Mouse (Mus musculus): Measurements from ENCODE around the gene Slc2a13. TPM values are rescaled to one million over a fixed set of nuclear protein-coding genes. Genes with fewer than 3 reads are reported as not detected.

Gene Slc2a13
- polyA plus RNA-seq, 1 experiment from 2014 or later, result 2.7 TPM

DNA sequence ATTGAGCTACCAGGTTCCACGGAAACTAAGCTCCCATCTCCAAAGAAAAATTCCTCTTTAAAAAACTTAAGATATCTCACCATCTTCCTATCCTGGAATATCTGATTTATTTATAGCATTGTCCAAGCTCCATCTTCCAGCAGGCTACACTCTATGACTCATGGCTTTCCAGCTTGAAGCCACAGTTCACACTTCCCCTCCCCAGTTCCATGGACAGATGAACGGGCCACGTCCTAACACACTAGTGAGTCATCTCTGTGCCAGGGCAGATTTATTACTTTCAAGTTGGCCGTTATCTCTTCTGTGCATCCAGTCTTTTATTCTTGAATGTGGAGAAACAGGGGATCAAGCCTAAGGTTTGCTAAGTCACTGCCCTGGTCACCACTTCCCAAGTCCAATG, 78.0 kb downstream of the Slc2a13 start:
- ATAC-seq (ENCODE audit: insufficient number of reproducible peaks, insufficient read depth, low FRiP score, low TSS enrichment), result no peak
- Histone ChIP-seq H3K4me3 (no peak overlapping the region), H3K27me3 (no peaks in the 10 kb centered on the region), H3K4me2 (replicated peaks) (no peak overlapping the region), H3K9ac (no peak overlapping the region), H3K27ac (no peak overlapping the region), H3K36me3 (no peaks in the 10 kb centered on the region), H3K4me1 (no peaks in the 10 kb centered on the region), H3K9me3 (no peaks in the 10 kb centered on the region)
- WGBS, result 91% methylated on average over 4 of the region's 4 CpGs

DNA sequence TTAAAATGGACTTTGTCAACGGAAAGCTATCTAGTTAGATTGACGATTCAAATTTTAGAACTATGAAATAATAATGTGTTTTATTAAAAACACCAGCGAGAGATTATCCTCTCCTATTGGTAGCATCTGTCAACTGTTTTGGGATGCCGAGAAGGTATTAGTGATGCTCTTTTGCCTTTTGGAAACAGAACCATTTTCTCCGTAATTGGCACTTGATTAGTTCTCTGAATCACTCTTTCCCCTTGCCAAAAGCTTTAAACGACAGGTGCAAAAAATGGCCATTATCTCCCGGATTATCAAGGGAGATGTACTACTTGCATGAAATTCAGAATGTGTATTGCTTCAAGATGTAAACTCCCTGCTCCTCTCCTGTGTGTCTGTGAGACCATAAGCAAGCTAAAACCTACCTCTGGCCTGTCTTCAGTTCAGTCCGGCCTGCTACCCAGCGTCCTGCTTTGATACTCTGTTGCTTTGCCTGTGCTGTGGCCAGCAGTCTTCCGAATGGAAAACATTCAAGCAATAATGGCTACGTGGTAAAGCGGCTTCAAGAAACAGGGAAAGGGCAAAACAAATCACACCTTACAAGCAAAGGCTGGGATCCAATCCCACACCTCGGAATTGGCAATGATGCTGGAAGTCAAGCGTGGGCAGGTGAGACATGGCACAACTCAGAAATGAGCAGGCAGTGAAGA, 93.0 kb downstream of the Slc2a13 start:
- 87% methylated on average over 14 of the region's 14 CpGs for WGBS

GRCm38 (mm10) chr15:91477766-91478165, 95.3 kb downstream of the Slc2a13 start:
- no peak for ATAC-seq (ENCODE audit: insufficient number of reproducible peaks, insufficient read depth, low FRiP score, low TSS enrichment)
- Histone ChIP-seq H3K4me3 (no peak overlapping the region), H3K4me1 (no peaks in the 10 kb centered on the region), H3K4me2 (replicated peaks) (no peak overlapping the region), H3K27ac (no peak overlapping the region), H3K36me3 (no peaks in the 10 kb centered on the region), H3K9ac (no peak overlapping the region), H3K27me3 (no peaks in the 10 kb centered on the region), H3K9me3 (peaks cover 3% of the 10 kb centered on the region; the same call in 1 of the 2 replicates)
- 36% methylated on average over 5 of the region's 5 CpGs for WGBS

More for the DNA sequence above, 93.0 kb downstream of the Slc2a13 start:
- Histone ChIP-seq H3K9me3 (no peaks in the 10 kb centered on the region), H3K27me3 (no peaks in the 10 kb centered on the region), H3K36me3 (no peaks in the 10 kb centered on the region), H3K4me2 (replicated peaks) (no peak overlapping the region), H3K9ac (no peak overlapping the region), H3K4me1 (no peaks in the 10 kb centered on the region), H3K27ac (no peak overlapping the region), H3K4me3 (no peak overlapping the region)
- ATAC-seq (ENCODE audit: insufficient number of reproducible peaks, insufficient read depth, low FRiP score, low TSS enrichment), result no peak

DNA sequence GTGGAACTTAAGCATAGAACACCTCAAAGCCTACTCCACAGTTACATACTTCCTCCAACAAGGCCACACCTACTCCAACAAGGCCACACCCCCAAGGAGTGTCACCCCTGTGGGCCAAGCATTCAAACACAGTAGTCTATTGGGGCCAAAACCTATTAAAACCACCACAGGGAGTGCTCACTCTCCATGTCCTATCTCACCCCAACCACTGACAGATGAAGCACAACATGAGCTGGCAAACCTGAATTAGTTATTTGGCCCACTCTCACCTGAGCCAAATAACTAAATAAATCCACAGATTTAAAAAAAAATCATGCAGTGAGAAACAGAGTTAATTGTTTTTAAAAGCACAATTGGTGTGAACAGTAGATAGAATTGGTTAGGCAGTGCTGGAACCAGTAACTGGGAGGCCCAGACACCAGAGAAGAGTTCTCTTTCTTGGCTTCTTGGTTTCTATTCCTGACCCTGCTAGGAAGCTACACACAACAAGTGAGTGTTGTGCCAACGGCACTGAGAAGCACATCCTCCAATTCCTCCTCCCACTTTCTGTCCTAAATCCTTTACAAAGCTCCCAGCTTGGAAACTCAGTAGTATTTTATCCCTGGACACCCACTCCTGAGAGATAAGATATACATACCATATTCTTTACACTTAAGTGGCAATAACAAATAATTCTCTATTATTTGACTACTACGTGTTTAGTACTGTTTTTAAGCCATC, 99.2 kb downstream of the Slc2a13 start:
- H3K27me3 ChIP-seq, result no peaks in the 10 kb centered on the region
- no peak for ATAC-seq (ENCODE audit: insufficient number of reproducible peaks, insufficient read depth, low FRiP score, low TSS enrichment)
- peaks cover 7% of the 10 kb centered on the region; the same call in 1 of the 2 replicates for H3K9me3 ChIP-seq
- H3K4me1 ChIP-seq, result no peaks in the 10 kb centered on the region
- H3K27ac ChIP-seq, result no peak overlapping the region
- H3K36me3 ChIP-seq, result no peaks in the 10 kb centered on the region
- no peak overlapping the region for H3K4me3 ChIP-seq
- 88% methylated on average over 2 of the region's 2 CpGs for WGBS
- H3K9ac ChIP-seq, result no peak overlapping the region
- H3K4me2 ChIP-seq (replicated peaks), result no peak overlapping the region

DNA sequence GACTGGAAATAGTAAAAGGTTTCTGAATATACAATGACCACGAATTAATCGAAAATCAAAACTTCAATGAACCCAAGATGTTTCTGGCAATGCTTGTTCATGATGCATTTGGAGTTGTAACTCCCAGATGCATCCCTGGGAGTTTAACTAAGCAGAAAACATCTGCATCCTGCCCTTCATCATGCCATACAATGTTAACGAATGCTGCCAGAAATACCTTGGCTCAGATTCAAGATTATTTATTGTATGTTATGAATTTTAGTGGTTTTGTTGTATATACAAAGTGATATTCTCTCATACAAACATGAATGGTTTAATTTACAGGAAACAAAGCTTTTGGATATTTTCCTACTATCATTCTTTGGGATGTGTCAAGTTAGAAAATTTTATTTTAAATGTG, 107.7 kb downstream of the Slc2a13 start:
- H3K27me3 ChIP-seq, result no peaks in the 10 kb centered on the region
- no peaks in the 10 kb centered on the region for H3K9me3 ChIP-seq
- H3K36me3 ChIP-seq, result no peaks in the 10 kb centered on the region
- no peak overlapping the region for H3K4me3 ChIP-seq
- no peak overlapping the region for H3K9ac ChIP-seq
- H3K27ac ChIP-seq, result no peak overlapping the region
- ATAC-seq (ENCODE audit: insufficient number of reproducible peaks, insufficient read depth, low FRiP score, low TSS enrichment), result no peak
- WGBS, result 88% methylated on average over 3 of the region's 3 CpGs
- no peak overlapping the region for H3K4me2 ChIP-seq (replicated peaks)
- H3K4me1 ChIP-seq, result no peaks in the 10 kb centered on the region

GRCm38 (mm10) chr15:91463857-91464435, 109.1 kb downstream of the Slc2a13 start:
- Histone ChIP-seq H3K27me3 (no peaks in the 10 kb centered on the region), H3K4me2 (replicated peaks) (no peak overlapping the region), H3K9me3 (no peaks in the 10 kb centered on the region), H3K36me3 (no peaks in the 10 kb centered on the region), H3K4me1 (no peaks in the 10 kb centered on the region), H3K4me3 (no peak overlapping the region), H3K9ac (no peak overlapping the region), H3K27ac (no peak overlapping the region)
- 87% methylated on average over 10 of the region's 10 CpGs for WGBS
- no peak for ATAC-seq (ENCODE audit: insufficient number of reproducible peaks, insufficient read depth, low FRiP score, low TSS enrichment)

- Histone ChIP-seq H3K27me3 (no peaks in the 10 kb centered on the region), H3K4me2 (replicated peaks) (no peak overlapping the region), H3K27ac (no peak overlapping the region), H3K36me3 (no peaks in the 10 kb centered on the region), H3K9ac (no peak overlapping the region), H3K9me3 (no peaks in the 10 kb centered on the region), H3K4me1 (no peaks in the 10 kb centered on the region), H3K4me3 (no peak overlapping the region)
- no peak for ATAC-seq (ENCODE audit: insufficient number of reproducible peaks, insufficient read depth, low FRiP score, low TSS enrichment)
- 79% methylated on average over 16 of the region's 16 CpGs for WGBS
These were observed 109.9 kb downstream of the Slc2a13 start for GRCm38 (mm10) chr15:91463026-91463661.

- ATAC-seq (ENCODE audit: insufficient number of reproducible peaks, insufficient read depth, low FRiP score, low TSS enrichment), result no peak
- WGBS, result 62% methylated on average over 2 of the region's 2 CpGs
- no peak overlapping the region for H3K27ac ChIP-seq
- no peaks in the 10 kb centered on the region for H3K36me3 ChIP-seq
- H3K9ac ChIP-seq, result no peak overlapping the region
- no peak overlapping the region for H3K4me2 ChIP-seq (replicated peaks)
- H3K4me1 ChIP-seq, result no peaks in the 10 kb centered on the region
- H3K9me3 ChIP-seq, result no peaks in the 10 kb centered on the region
- H3K27me3 ChIP-seq, result no peaks in the 10 kb centered on the region
- no peak overlapping the region for H3K4me3 ChIP-seq
These were observed 111.1 kb downstream of the Slc2a13 start for GRCm38 (mm10) chr15:91461940-91462339.

GRCm38 (mm10) chr15:91457202-91457601, 115.9 kb downstream of the Slc2a13 start:
- no peak overlapping the region for H3K9ac ChIP-seq
- no peak overlapping the region for H3K27ac ChIP-seq
- H3K27me3 ChIP-seq, result no peaks in the 10 kb centered on the region
- no peaks in the 10 kb centered on the region for H3K4me1 ChIP-seq
- no peak overlapping the region for H3K4me2 ChIP-seq (replicated peaks)
- ATAC-seq (ENCODE audit: insufficient number of reproducible peaks, insufficient read depth, low FRiP score, low TSS enrichment), result no peak
- H3K36me3 ChIP-seq, result no peaks in the 10 kb centered on the region
- H3K9me3 ChIP-seq, result no peaks in the 10 kb centered on the region
- 74% methylated on average over 2 of the region's 2 CpGs for WGBS
- no peak overlapping the region for H3K4me3 ChIP-seq

- Histone ChIP-seq H3K36me3 (no peaks in the 10 kb centered on the region), H3K4me3 (no peak overlapping the region), H3K4me1 (no peaks in the 10 kb centered on the region), H3K27ac (no peak overlapping the region), H3K9me3 (no peaks in the 10 kb centered on the region), H3K9ac (no peak overlapping the region), H3K4me2 (replicated peaks) (no peak overlapping the region), H3K27me3 (no peaks in the 10 kb centered on the region)
- 79% methylated on average over 6 of the region's 6 CpGs for WGBS
- no peak for ATAC-seq (ENCODE audit: insufficient number of reproducible peaks, insufficient read depth, low FRiP score, low TSS enrichment)
These were observed 127.7 kb downstream of the Slc2a13 start for GRCm38 (mm10) chr15:91445399-91445798.

GRCm38 (mm10) chr15:91443449-91443848, 129.6 kb downstream of the Slc2a13 start:
- Histone ChIP-seq H3K4me2 (replicated peaks) (no peak overlapping the region), H3K27ac (no peak overlapping the region), H3K4me3 (no peak overlapping the region), H3K27me3 (no peaks in the 10 kb centered on the region), H3K4me1 (no peaks in the 10 kb centered on the region), H3K9me3 (no peaks in the 10 kb centered on the region), H3K36me3 (no peaks in the 10 kb centered on the region), H3K9ac (no peak overlapping the region)
- no peak for ATAC-seq (ENCODE audit: insufficient number of reproducible peaks, insufficient read depth, low FRiP score, low TSS enrichment)
- 80% methylated on average over 8 of the region's 8 CpGs for WGBS

GRCm38 (mm10) chr15:91439883-91440282, 133.2 kb downstream of the Slc2a13 start:
- WGBS, result 82% methylated on average over 2 of the region's 2 CpGs
- H3K27me3 ChIP-seq, result no peaks in the 10 kb centered on the region

More at GRCm38 (mm10) chr15:91439883-91440282, 133.2 kb downstream of the Slc2a13 start:
- no peak overlapping the region for H3K9ac ChIP-seq
- H3K36me3 ChIP-seq, result no peaks in the 10 kb centered on the region
- no peak overlapping the region for H3K4me2 ChIP-seq (replicated peaks)
- no peak overlapping the region for H3K4me3 ChIP-seq
- ATAC-seq (ENCODE audit: insufficient number of reproducible peaks, insufficient read depth, low FRiP score, low TSS enrichment), result no peak
- no peaks in the 10 kb centered on the region for H3K4me1 ChIP-seq
- no peaks in the 10 kb centered on the region for H3K9me3 ChIP-seq
- H3K27ac ChIP-seq, result no peak overlapping the region
